Mouse (Mus musculus) fibroblast of lung, adult 2 months (primary cell): ENCODE results near the gene Pla2g4b.

Experiments
- DNase-seq: peaks from one replicate; pipeline ENCODE4 v3.0.0-alpha.2; 2011; ENCODE audit warnings: low read depth

The Pla2g4b gene

DNA sequence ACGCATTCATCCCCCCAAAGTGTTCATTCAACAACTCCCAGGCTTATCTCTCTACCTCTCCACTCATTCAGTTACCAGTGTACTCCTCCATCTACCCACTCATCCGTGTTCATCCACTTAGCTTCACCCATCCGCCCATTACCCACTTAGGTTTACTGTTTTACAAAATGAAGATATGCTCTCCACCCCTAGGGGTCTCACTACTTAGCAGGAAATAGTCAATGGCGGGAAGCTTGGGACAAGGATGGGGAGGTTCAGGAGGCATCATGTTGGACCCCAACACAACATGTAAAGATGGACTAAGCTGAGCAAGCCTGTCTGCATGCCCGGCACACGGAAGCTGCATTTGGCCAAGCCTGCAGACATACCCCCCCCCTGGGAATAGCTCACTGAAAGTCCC is 31.4 kb downstream of the Pla2g4b start:
- no peak for DNase-seq

DNA sequence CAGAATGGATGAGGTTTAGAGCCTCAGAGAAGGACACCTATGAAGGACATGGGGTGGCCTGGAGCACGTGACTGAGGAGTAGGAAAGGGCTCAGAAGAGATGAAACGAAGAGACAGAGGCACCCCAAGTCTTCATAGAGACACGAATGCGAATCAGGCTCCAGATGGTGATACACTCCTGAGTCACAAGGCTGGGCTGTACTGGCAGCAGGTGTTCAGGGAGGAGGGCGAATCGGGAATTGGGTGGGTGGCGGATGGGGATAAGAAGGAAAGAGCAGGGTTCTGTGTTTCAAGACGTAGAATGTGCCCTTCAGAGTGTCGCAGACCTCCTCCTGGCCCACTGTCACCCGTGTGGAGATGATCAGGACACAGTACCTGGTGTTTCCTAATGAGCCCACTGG is 32.0 kb downstream of the Pla2g4b start:
- no peak for DNase-seq

DNA sequence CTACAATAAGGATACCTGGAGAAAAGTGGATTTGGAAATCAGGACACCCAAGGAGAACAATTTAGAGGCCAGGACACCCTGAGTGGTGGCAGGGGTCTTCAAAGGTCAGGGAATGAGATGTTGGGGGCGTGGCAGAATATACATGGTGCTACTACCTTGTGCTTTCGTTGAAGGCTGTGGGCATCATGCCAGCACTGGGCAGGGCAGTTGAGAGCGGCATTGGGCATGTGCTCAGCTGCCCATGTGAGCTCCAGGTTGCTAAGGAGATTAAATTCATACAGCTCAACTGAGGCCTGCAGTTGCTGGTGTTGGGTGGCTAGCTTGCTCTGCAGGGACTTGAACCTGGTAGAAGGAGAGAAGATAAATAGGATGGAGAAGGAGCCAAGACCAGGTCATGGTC is 33.0 kb downstream of the Pla2g4b start:
- DNase-seq = no peak

DNA sequence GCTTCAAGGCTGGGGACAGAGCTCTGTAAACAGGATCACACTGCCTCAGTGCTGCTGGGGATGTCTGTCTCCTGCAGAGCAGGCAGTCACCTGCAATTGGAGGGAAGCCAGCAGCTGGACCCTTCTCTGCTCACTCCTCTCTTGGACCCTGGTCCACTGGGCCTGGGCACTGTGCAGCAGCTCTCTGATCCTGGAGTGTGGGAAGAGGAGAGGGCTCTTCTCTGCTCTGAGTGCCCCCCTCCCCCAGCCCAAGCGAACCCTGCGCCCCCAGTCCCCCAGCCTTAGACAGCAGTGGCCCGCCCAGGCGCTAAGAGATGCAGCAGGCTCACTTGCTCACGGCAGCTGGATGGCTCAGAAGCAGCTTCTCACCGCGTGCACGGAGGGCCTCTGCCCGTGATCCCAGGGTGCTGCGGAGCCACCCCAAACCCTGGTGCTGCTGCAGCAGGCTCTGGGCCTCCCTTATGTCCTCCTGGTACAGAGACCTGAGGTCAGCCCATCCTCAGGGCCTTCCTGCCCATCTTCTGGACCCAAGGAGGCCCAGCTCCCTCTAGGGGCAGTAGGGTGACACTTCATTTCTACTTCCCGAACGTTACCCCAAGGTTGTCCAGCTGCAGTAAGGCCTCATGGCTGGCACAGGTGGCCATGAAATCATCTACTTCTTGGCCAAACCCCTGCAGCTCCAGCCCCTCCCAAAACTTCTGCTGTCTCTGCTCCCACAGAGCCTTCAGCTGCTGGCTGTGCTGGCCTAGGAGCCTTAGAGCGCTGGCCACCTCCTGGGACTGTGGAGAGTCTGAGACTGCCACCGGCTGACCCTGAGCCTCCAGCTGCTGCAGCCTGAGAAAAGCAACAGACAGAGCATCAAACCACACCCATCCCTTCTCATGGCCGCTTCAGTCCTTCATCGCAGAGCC is 35.6 kb downstream of the Pla2g4b start:
- DNase-seq = no peak

DNA sequence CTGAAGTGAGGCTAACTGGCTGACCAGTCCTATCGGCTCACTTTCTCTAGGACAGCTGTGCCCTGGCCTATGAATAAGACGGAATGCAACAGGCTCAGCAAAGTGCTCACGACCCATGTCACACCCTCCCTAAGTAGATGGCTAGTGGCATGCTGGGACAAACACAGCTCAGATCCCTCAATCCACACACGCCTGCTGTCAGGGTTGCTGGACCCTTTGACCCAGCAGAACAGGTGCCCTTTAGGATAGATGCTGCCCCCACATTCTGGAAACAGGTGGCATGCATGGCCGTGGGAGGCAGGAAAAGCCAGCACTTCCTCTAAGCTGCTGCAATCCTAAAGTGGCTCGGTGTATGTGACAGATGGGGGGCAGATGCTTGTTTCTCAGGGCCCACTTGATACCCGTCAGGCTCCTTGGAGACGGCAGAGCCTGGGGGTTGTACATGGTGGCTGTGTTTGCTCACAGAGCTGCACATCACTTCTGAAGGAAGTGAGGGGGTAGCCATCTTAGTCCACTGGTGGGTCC is 36.3 kb downstream of the Pla2g4b start:
- no peak for DNase-seq

DNA sequence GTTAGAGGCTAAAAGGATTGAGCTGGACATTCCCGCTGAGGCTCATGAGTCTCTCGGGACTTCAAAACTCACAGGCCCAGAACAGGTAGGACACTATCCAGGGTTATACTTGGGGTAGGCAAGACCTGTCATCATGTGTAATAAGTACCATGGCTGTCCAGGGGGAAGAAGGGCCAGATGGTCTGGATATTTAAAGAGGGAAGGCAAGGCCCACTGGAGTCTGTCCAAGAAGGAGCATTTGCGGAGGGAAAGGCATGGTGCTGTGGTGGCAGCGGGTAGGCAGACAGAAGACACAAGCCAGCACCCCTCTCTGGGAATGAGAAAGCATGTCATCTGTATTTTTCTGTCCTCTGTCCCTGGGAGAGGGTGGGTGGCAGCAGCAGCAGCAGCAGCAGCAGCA is 40.9 kb downstream of the Pla2g4b start:
- DNase-seq = no peak

DNA sequence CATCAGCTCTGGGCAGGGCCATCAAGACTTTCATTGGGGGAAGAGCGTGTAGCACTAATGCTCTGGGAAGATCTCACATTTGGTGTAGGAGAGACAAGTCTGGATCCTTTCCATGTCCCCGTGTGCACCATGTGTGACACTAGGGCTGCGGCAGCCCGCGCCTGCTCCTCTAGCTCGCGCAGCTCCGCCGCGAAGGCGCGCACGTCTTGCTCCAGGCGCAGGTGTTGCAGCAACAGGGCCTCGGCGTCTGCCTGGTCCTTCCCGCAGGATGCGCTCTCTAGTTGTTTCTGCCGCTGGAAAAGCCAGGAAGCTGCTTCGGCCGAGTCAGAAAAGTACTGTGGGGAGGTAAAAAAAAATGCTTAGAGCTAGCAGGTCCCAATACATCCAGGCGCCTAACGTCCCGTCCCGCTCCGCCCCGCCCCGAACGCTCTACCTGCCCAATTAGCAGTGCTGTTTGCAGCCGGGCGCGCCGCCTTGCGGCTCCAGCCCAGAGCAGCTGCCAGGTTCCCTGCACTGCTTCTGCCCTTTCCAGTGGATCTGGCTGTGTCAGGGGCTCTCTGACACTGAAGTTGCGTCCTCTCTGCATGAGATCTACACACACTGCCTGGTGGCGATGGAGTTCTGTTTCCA is 43.0 kb downstream of the Pla2g4b start:
- no peak for DNase-seq

DNA sequence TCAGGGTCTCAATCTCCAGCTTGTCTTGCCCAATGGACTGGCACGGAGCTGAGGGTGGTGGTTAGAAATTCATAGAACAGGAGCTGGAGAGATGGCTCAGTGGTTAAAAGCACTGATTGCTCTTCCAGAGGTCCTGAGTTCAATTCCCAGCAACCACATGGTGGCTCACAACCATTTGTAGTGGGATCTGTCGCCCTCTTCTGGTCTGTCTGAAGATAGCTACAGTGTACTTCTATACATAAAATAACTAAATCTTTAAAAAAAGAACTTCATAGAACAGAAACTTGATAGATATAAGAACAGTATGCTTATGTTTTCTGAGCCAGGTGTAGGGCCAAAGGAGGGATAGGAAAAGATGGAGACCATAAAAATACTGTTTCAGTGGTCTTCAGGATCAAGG is 49.2 kb downstream of the Pla2g4b start:
- no peak for DNase-seq

DNA sequence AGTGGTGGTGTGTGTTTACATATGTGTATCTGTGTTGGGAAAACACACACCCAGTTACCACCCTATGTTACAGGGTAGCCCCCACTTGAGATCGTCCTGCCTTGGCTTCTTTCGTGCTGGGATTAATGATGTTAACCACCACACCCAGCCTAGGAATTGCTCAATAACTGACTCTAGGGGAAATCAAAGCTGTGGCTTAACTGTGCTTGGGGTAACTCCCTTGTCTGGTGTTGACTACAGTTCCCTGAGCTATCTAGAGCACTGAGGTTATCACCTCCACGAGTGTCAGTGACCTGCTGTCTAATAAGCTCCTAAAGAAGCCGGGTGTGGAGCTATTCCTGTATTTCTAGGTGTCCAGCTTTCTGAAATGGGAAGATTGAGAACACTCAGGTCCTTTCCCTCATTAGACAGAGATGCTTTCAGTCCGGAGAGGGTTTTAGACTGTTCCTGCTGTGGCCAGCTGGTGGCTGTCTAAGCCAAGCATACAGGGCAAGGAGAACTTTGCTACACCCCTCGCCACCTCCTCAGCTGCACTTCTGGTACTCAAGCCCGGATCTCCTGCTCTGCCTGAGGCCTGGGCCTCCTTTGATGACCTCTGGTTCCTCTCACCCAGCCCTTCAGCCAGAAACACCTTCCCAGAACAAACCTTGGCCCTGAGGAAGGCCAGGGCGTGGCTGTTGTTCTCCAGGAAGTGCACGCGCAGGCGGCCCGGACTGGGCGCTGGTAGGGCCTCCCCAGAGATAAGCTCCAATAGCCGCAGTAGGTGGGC is 51.6 kb downstream of the Pla2g4b start:
- DNase-seq = no peak

DNA sequence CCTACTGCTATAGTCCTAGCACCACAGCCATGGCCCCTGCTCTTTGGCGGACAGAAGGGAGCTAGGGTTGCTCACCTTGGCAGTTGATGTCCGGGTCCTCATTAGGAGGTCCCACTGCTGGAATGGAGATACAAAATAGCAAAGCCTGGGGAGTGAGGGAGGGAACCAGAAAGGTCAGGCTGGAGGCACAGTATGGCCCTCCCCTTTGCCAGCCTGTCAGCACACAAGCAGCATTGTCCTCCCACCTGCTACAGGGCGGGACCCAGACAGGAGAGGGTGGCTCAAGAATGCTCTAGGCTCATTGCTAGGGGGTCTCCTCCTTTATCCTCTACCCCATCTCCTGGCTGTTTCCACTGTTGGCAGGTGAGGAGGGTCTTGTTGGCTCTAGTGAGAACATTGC is 52.8 kb downstream of the Pla2g4b start:
- no peak for DNase-seq

DNA sequence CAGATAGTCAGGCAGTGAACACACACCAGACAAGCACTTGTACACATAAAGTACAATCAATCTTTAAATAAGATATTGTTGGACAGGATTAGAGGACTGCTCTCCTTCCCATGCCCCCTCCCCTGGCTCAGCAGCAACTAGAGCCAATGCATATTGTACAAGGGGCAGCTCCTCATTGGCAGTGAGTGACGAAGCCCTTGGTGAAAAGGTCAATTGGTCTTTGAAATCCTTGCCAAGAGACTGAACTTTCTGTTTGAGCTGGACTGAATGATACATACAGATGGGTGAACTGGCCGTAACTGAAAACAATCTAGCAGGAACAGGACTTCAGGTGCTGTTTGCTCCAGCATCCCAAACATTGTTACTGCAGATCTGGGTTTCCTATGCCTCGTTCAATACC is 54.2 kb downstream of the Pla2g4b start:
- no peak for DNase-seq

DNA sequence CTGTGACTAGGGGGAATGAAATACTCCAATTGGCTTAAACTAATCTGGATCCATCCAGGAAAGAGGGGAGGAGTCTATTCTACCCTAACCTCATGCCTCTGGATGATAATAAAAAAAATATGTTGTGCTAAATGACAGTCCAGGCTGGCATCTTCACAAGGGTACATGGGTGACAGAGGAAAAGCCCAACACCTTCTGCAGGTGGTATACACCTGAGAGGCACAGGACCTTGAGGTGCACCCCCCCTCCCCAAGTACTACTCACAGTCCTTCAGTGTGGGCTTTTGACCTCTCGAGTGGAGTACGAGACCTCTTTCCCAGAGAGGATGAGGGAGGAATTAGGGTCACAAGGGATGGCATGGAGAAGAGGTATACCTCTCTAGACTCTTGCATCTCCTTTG is 54.7 kb downstream of the Pla2g4b start:
- DNase-seq = no peak

DNA sequence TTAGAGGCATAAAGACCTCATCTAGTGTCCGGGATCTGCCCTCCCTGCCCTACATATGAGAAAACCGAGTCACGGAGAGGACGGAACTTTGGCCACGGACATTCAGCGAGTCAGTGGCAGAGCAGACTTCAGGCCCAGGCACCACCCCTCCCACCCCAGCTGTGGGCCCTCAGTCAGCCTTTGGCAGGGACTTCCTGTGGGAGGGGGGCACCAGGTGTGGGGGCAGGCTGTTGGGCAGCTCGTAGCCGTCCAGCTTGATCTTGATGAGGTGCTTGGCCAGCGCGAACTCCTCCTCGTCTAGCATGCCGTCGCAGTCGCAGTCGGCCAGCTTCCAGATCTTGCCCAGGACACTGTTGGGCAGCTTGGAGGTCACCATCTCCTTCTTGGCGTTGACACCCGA is 57.8 kb downstream of the Pla2g4b start:
- no peak for DNase-seq
